Mouse (Mus musculus) ovary, postnatal 36 days (tissue): Measurements from ENCODE around the gene Pmpcb.
"Not testable (repeated sequence)": the region's sequence is repeated elsewhere in the genome, so short reads cannot be mapped to it uniquely, and the experiment has no call there.

Experiments
- DNase-seq: peaks from one replicate; pipeline ENCODE4 v3.0.0; 2022; ENCODE audit warnings: low spot score, mixed read lengths

The Pmpcb gene

GRCm38 (mm10) chr5:21736956-21737585 is at the start of gene Pmpcb:
Gene Pmpcb, plus strand, starts transcription at chr5:21737141.
- DNase-seq, result peak; percentile 83

GRCm38 (mm10) chr5:21692230-21692629 is 44.7 kb upstream of the Pmpcb start:
- DNase-seq, result no peak

- DNase-seq, result no peak
Observed at GRCm38 (mm10) chr5:21693372-21693870, 43.5 kb upstream of the Pmpcb start.

- DNase-seq, result no peak
Observed at GRCm38 (mm10) chr5:21694854-21695490, 42.0 kb upstream of the Pmpcb start.

GRCm38 (mm10) chr5:21699555-21699954 is 37.4 kb upstream of the Pmpcb start:
- not testable (repeated sequence) for DNase-seq

GRCm38 (mm10) chr5:21700272-21700821 is 36.6 kb upstream of the Pmpcb start:
- DNase-seq, result no peak

- DNase-seq, result no peak
Observed at GRCm38 (mm10) chr5:21700934-21701333, 36.0 kb upstream of the Pmpcb start.

GRCm38 (mm10) chr5:21701351-21702008 is 35.5 kb upstream of the Pmpcb start, which contains the start of gene Napepld:
Gene Napepld, minus strand, starts transcription at chr5:21701396.
- peak; percentile 100 for DNase-seq

- no peak for DNase-seq
Observed at GRCm38 (mm10) chr5:21702009-21702364, 35.0 kb upstream of the Pmpcb start.

- DNase-seq, result no peak
Observed at GRCm38 (mm10) chr5:21702873-21703475, 34.0 kb upstream of the Pmpcb start.

- no peak for DNase-seq
Observed at GRCm38 (mm10) chr5:21703708-21704107, 33.2 kb upstream of the Pmpcb start.

GRCm38 (mm10) chr5:21706546-21706945 is 30.4 kb upstream of the Pmpcb start:
- DNase-seq, result no peak

GRCm38 (mm10) chr5:21708011-21708410 is 28.9 kb upstream of the Pmpcb start:
- not testable (repeated sequence) for DNase-seq

- no peak for DNase-seq
Observed at GRCm38 (mm10) chr5:21712127-21712715, 24.7 kb upstream of the Pmpcb start.

GRCm38 (mm10) chr5:21714447-21714846 is 22.5 kb upstream of the Pmpcb start:
- DNase-seq, result no peak

GRCm38 (mm10) chr5:21717165-21717715 is 19.7 kb upstream of the Pmpcb start:
- no peak for DNase-seq

GRCm38 (mm10) chr5:21718546-21718945 is 18.4 kb upstream of the Pmpcb start:
- no peak for DNase-seq

GRCm38 (mm10) chr5:21719209-21719608 is 17.7 kb upstream of the Pmpcb start:
- DNase-seq, result no peak

GRCm38 (mm10) chr5:21724427-21724826 is 12.5 kb upstream of the Pmpcb start:
- DNase-seq, result no peak

- no peak for DNase-seq
Observed at GRCm38 (mm10) chr5:21724872-21725271, 12.1 kb upstream of the Pmpcb start.

- DNase-seq, result no peak
Observed at GRCm38 (mm10) chr5:21729107-21729506, 7.8 kb upstream of the Pmpcb start.
